28 mouse cellular contexts compared by ENCODE assay signal in genomic region chr5:140710315-140710714, GRCm38 (mm10). TPM values are rescaled to one million over a fixed set of nuclear protein-coding genes. Genes with fewer than 3 reads are reported as not detected.
"Had no signal": no experiment of that assay in that cellular context is flagged by ENCODE, and none has a peak within 500 bp of the region (broad histone marks: within the 10 kb centered on the region; RNA-seq: fewer than 3 reads in every experiment).

No protein-coding gene starts in this region.

- H3K4me3 ChIP-seq: embryonic facial prominence, embryonic 10.5 days; embryonic facial prominence, embryonic 12.5 days; embryonic facial prominence, embryonic 13.5 days; embryonic facial prominence, embryonic 15.5 days; erythroblast, embryonic 14.5 days; forebrain, embryonic 10.5 days; forebrain, embryonic 12.5 days; forebrain, embryonic 13.5 days; forebrain, embryonic 15.5 days; gastrocnemius, adult 2 months; heart, adult 2 months had no signal

- H3K4me2 ChIP-seq: embryonic facial prominence, embryonic 12.5 days; embryonic facial prominence, embryonic 13.5 days; embryonic facial prominence, embryonic 15.5 days; forebrain, embryonic 12.5 days; forebrain, embryonic 13.5 days; forebrain, embryonic 15.5 days had no signal

- ATAC-seq: forebrain, embryonic 13.5 days; forebrain, embryonic 14.5 days; forebrain, embryonic 15.5 days; forebrain, embryonic 16.5 days; forebrain, postnatal 0 days had no signal

- DNase-seq: cerebellum, adult 2 months; cerebellum, adult 8-10 months; cerebellum, adult 9-10 months; cerebellum, adult 9-11 months; cerebellum, postnatal 14 days; cerebellum, postnatal 25 days; cerebellum, postnatal 36 days; embryo, embryonic 11 days; forebrain, postnatal 0 days; gastrocnemius, adult 2 months; gastrocnemius, postnatal 10 days; gastrocnemius, postnatal 14 days; gastrocnemius, postnatal 25 days; gastrocnemius, postnatal 36 days; heart, adult 11 months; heart, adult 18-20 months; heart, adult 2 months had no signal

- H3K27ac ChIP-seq: embryonic facial prominence, embryonic 10.5 days; embryonic facial prominence, embryonic 12.5 days; embryonic facial prominence, embryonic 13.5 days; embryonic facial prominence, embryonic 15.5 days; forebrain, embryonic 10.5 days; forebrain, embryonic 12.5 days; forebrain, embryonic 13.5 days; forebrain, embryonic 15.5 days; gastrocnemius, adult 2 months; heart, adult 2 months had no signal

- H3K27me3 ChIP-seq: embryonic facial prominence, embryonic 12.5 days; embryonic facial prominence, embryonic 13.5 days; embryonic facial prominence, embryonic 15.5 days; forebrain, embryonic 12.5 days; forebrain, embryonic 13.5 days; forebrain, embryonic 15.5 days had no signal

- H3K9ac ChIP-seq: embryonic facial prominence, embryonic 12.5 days; embryonic facial prominence, embryonic 13.5 days; embryonic facial prominence, embryonic 15.5 days; forebrain, embryonic 12.5 days; forebrain, embryonic 13.5 days; forebrain, embryonic 15.5 days; forebrain, postnatal 0 days had no signal

- H3K9me3 ChIP-seq: embryonic facial prominence, embryonic 10.5 days; embryonic facial prominence, embryonic 12.5 days; embryonic facial prominence, embryonic 13.5 days; embryonic facial prominence, embryonic 15.5 days; forebrain, embryonic 10.5 days; forebrain, embryonic 12.5 days; forebrain, embryonic 13.5 days; forebrain, embryonic 15.5 days had no signal

RNA-seq across cellular contexts. Expression of gene Amz1, which starts 13.6 kb away (rescaled TPM):
- polyA plus RNA-seq: erythroblast, embryonic 14.5 days had no signal
